Mouse (Mus musculus): ENCODE measurements around the gene Defb36.

DNA sequence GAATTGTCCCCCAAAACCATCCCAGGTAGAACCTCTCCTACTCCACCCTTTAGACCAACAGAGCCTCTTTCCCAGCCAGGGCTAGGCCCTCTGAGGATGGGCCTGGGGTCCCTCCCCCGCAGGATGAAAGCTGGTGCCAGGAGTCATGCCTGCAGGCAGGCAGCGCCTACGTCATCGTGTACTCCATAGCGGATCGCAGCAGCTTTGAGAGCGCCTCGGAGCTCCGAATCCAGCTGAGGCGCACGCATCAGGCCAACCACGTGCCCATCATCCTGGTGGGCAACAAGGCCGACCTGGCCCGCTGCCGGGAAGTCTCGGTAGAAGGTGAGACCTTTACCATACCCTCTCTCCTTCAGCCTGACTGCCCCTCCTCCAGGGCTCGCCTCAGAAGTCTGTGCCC lies 29.2 kb downstream of the Defb36 start:
- TF ChIP-seq CTCF (IDR thresholded peaks at IDR 0.05; ENCODE audit: extremely low read depth, insufficient read depth, insufficient read length, insufficient replicate concordance) (no peak), POLR2A (IDR thresholded peaks at IDR 0.05; ENCODE audit: low read depth, low read length) (no peak)
